Mouse (Mus musculus) layer of hippocampus, postnatal 25 days (tissue): Measurements from ENCODE around the gene Mpdu1. TPM values are rescaled to one million over a fixed set of nuclear protein-coding genes. Genes with fewer than 3 reads are reported as not detected.

Experiments used
- DNase-seq, 2 experiments: peaks; one replicate each; pipeline ENCODE4 v3.0.0; 2022; ENCODE audit warnings: mixed read lengths in 2 of 2, low spot score in 1 of 2; ENCODE audit errors: extremely low spot score in 1 of 2
- total RNA-seq, 2 experiments: library from RNA; stranded (reverse); gene quantifications; 2 replicates each; pipeline ENCODE4 v1.2.3; 2021

Gene Mpdu1
- total RNA-seq, 2 experiments from 2014 or later, result 61.1 to 63.9 TPM

DNA sequence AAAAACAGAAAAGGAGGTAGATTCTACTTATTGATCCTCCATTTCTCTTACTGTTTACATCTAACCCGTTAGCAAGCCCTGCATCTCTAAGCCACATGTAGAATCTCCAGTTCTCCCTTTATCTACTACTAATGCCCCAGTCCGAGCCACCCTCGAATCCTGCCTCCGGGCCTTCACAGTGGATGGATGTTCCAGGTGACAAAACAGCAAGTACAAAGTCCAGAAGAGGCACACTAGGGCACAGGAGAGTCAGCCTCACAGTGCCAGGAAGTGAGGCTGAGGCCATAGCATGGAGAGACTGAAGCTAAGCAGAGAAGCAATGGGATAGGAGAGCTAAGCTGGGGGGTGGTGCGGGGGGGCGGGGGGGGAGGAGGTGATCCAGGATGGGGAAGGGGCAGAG is 30.4 kb upstream of the Mpdu1 start:
- DNase-seq, result no peak

DNA sequence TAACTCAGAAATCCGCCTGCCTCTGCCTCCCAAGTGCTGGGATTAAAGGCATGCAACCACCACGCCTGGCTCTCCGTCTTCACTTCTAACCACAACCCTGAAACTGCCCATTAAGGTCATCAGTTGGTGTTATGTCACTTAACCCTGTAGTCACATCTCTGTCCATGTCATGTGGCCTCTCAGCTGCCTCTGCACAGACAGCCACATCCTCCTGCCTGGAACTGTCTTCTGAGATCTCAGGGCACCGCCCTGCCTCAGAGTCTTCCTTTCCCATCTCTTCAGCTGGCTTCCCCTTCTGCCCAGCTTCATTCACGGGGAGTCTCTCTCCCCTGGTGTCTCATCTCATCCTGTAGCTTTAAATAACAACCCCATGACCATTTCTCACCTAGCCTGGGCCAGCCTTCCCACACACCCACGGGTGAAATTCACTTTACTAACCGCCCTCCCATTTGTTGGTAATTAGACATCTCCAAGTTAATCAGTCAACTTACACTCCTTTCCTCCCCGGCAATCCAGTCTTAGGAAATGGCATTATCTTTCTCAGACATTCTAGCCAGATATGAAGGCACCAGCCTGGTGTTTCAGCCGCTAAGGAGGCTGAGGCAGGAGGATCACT is 29.9 kb upstream of the Mpdu1 start:
- no peak for DNase-seq

DNA sequence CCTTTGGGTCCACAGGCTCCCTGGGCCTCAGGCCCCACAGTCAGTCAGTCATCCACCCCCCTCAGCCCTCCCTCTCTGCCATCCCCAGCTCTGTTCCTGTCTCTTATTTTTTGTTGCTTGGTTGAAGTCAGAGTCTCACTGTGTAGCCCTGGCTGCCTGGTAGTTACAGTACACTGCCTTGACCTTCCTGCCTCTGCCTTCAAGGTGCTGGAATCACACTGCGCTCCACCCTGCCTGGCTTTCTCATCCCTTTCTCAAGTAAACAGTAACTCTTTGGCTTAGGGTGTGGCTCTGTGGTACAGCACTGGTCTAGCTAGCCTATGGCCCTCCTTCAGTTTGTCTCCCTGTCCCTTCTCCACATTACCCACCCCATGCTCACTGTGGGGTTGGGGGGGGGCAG is 27.4 kb upstream of the Mpdu1 start:
- DNase-seq, result no peak

- no peak for DNase-seq
Measured at GRCm38 (mm10) chr11:69687061-69687460, 24.6 kb upstream of the Mpdu1 start.

GRCm38 (mm10) chr11:69686377-69686776 is 23.9 kb upstream of the Mpdu1 start:
- peak in 1 of 2 experiments; percentile 60 for DNase-seq

- no peak for DNase-seq
Measured at GRCm38 (mm10) chr11:69685526-69686148, 23.2 kb upstream of the Mpdu1 start, which contains the start of gene Tnfsf13. TSS of gene Tnfsf13 (minus strand) at chr11:69685784.

DNA sequence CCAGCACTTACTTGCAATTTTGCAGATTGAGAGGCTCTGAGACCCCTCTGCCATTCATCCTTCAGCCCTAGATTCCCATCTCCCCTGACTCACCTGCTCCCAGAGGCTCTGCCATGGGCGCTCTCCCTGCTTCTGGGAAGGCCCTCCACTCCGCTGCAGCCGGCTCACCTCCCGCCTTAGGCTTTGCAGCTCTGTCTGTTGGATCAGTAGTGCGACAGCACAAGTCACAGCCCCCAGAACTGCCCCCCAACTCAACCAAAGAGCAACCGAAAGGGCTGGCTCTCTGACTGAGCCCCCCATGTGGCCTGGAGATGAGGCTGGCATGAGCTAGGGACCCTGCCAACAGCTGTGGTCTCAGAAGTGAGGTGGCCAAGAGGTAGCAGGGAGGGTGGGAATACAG is 22.5 kb upstream of the Mpdu1 start:
- DNase-seq, result no peak

- no peak for DNase-seq
Measured at GRCm38 (mm10) chr11:69684128-69684745, 21.8 kb upstream of the Mpdu1 start.

DNA sequence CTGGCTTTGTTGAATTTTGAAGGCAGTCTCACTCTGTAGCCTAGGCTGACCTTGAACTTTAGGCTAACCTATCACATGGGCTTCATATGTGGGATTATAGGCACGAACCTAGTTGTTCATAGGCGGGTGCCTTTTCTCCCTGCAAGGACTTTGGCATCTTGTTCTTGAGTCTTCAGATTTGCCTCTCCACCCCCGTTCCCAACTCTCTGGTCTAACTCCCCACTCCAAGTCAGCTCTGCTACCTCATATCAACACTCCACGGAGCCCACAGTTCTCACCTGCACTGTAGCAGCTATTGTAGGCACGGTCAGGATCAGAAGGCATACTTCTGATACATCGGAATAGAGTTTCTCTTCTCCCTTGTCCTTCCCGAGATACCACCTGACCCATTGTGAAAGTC is 21.1 kb upstream of the Mpdu1 start:
- no peak for DNase-seq

GRCm38 (mm10) chr11:69682840-69683533 is 20.5 kb upstream of the Mpdu1 start:
- DNase-seq, result peak; percentile 81 to 97

- no peak for DNase-seq
Measured at GRCm38 (mm10) chr11:69682209-69682839, 19.9 kb upstream of the Mpdu1 start.

DNA sequence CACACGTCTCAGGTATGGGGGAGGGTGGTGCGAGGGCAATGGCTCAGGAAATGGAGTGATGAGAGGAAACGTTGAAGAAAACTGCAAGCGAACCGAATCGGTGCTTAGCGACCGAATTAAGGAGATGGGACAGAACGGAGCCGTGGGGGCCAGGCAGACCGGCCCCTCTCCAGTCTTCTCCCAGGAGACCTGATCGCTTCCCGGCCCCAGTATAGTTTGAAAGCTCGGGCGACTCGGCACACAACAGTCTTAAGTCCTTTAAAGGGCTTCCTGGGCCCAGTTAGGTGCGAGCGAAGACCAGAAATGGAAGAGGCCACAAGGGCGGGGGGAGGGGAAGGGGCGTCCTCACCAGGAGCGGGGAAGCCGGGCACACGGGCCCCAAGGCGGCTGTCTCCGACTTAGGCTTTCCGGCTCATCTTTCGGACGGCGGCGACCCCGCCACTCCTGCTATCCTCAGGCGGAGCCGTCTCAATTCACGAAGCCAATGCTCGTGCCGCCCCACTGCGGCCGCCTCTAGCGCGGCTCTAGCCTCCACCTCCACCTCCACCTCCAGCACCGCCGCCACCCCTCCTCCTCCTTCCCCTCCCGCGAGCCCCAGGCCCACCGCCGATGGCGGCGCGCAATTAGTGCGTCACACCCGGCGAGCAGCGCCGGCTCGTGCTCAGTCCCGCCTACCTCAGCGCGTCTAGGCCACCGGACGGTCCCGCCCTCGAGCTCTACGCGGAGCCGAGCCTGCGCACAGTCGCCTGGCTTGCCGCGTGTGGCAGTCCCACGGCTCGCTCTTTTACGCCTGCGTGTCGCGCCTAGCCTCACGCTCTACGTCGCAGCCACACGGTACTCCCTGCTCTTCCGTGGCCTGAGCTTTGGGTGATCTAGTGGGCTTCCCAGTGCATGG is 19.1 kb upstream of the Mpdu1 start, which contains the start of gene Senp3:
Gene Senp3, minus strand, starts transcription at position 771 of the 895 bp plus-strand sequence.
- peak; percentile 93 to 96 for DNase-seq

GRCm38 (mm10) chr11:69680136-69680855 is 17.9 kb upstream of the Mpdu1 start:
- no peak for DNase-seq

DNA sequence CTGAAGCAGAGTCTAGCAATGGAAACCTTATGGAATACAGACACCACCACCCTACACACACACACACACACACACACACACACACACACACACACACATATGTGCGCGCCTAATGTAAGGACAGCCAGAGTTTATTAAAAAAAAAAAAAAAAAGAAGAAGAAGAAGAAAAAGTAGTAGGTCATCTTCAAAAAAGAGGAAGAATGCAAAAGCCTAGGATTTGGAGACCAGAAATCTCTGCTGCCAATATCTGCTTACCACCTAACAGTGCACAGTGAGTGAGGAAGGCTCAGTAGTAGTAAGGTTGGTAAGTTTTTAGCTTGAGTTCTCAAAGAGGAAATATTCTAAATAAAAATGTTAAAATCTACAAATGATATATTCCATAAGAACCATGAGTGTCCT is 16.7 kb upstream of the Mpdu1 start:
- DNase-seq, result no peak

DNA sequence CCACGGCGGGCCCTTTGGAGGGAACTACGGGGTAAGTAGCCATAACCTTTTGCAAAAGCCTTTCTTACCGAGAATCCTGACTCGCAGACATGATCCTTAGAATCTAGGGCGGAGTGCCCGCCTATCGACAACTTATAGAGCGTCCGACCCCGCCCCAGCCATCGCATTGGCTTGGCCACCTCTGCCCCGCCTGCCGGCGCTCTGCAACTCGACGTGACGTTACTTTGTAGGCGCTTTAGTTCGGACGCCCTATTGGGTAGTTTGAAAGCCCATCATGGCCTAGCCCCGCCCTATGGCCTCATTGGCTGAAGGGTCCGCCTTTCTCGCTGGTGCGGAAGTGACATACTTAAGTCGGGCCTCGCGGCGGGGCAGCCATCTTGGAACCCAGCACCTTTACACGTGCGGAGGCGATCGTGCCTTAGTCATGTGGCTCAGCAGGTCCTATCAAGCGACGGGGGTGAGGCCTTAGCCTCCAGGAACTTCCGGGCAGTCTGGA is 9.8 kb upstream of the Mpdu1 start, which contains the start of gene Eif4a1:
Gene Eif4a1, minus strand, starts transcription at position 213 of the 496 bp plus-strand sequence.
- peak; percentile 96 to 99 for DNase-seq

DNA sequence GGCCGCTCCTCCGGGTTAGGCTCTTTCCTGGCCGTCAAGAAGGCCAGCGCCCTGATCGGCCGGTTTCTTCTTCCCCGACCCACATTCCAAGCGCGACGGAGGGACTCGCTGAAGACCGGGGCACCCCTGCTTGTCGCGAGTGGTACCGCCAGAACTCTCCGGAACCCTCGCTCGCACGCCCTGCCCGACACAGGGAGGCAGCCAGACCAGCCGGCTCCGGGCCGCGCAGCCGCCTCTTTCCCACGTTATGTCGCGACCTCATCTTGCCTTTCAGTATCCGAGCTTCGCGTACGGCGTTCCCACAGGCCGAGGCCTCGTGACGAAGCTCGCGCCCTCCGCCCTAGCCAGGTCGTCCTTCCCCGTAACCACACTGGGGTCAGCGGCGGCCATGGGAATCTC is 9.3 kb upstream of the Mpdu1 start:
- no peak for DNase-seq

DNA sequence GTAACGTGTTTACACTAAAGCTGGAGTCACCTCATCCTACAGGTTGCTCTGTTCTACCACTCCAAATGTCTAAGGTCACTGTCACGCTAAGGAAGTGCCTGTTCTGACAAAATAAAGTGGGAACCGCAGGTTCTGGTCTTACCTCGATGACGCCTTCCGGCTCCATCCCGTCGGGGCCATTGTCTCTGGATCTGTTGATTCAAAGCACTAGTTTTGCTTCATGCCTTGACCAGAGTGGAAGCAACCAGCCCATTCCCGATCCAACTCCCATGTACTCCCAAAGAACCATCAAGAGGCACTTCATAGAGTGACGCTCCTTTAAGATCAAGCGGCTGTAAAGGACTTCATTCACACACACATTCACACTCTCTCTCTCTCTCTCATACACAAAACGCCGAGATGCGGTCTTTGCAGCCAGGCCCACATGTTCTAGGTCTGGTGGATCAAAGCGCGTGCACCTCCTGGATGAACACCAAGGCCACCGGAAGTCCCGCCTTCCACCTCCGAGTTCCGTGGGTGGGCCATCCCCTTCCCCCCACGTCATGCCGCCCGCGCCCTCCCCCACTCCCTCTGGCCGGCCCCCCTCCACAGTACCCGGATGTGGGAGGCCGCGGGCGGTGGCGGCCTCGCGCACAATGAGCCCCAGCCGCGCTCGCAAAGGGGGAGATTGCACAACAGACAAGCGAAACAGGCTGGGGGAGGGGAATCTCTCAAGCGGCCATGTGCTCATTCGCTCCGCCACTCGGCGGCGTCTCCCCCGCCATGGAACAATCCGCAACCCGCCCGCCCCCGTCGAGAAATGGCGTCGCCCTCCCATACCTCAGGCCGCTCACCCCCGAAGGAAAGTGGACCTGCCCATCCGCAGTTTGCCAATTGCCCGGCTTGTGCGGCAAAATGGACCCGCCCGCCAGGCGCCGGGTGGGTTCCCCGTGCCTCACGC is 8.6 kb upstream of the Mpdu1 start:
- peak; percentile 88 to 91 for DNase-seq

DNA sequence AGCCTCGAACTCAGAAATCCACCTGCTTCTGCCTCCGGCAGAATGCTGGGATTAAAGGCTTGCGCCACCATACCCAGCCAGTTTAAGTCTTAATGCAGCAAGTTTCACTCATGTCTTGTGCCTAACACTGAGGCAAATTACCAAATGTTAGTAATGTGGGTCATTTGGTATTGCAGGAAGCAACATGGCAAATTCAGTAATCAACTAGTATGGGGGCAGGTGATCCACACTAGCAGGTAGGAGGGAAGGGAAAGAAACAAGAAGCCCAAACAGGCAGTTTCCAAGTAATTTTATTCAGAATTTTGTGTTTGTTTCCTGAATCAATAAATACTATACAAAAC is 4.2 kb upstream of the Mpdu1 start:
- no peak for DNase-seq
